Mouse (Mus musculus) lung, postnatal 14 days (tissue): Measurements from ENCODE around the gene Gnaq.

ENCODE experiments used
- DNase-seq: peaks from one replicate; pipeline ENCODE4 v3.0.0; 2021

Gnaq gene

DNA sequence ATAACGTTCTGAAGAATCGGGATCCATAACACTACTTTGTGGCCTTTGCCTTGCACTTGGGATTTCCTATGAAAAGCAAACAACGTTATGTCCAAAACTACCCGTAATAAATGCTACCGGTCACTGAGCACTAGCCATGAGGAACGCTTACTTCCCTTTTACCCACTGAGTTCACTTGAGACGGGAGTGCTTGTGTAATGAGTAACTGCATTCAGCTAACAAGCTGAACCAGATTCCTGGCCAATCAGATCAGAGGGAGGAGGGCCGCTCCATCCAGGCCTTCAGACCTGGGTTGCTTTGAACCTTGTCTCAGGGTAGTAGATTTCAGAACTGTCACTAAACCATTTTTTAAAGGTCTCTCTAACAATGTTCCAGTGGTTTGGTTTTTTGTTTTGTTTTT is 193.3 kb downstream of the Gnaq start:
- peak; percentile 43 for DNase-seq

DNA sequence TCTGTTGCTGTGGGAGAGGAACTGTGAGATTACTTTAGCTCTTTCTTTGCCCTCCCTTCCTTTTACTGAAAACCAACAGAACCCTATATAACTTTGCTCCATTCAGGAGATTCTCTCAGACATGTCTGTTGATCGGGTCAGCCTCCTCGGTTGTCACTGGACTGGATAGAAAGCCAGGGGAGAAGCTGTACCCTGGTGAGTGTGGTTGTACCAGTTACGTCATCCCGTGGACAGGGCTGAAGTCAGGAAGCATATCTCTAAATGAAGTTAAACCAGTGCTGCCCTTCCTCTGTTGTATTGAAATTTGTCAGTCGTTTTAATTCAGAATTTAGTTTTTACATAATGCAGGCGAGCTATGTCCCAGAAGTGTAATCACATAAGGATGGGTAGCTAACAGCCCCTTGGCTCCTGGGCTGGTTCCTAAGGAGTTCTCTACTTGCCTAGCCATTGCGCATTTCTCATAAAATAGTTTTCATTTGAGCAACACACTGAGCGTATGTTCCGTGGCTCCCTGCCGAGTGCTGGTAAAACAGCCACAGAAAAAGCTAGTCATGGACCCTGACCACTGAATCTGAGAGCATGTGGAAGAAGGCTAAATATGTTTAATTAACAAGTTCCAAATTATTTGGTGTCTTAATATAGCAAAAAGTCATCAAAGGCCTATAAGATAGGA is 194.9 kb downstream of the Gnaq start:
- no peak for DNase-seq

DNA sequence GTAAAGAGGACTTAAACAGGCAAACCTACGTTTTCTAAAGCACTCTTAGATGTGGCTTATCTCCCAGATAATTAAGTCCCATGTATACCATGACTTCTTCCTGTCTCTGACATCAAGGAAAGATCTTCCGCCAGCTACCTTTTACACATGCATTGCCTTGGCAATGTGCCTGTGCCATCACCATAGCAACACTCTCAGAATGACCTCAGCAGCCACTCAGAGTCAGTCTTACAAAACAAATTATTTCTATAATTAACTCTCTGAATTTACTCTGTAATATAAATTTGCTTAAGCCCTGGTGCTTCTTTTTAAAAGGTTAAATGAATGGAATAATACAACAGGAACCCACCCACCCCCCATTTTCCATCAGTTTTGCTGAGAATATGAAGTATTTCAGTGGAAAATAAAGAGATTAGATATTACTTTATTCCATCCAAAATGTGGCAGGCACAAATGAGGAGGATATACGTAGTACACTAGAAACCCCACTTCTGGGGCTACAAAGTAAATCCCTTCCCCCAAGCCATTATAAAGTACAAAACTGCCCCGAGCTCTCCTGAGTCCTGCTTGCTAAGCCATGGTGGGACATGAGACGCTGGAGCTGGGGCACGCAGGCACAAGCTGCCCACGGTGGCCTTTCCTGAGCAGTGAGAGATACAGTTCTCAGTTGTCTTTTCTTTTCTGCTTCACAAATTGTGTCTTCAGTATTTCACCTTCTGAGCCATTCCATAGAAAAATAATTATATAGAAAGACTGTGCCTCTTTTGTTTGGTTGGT is 195.6 kb downstream of the Gnaq start:
- peak; percentile 77 for DNase-seq

DNA sequence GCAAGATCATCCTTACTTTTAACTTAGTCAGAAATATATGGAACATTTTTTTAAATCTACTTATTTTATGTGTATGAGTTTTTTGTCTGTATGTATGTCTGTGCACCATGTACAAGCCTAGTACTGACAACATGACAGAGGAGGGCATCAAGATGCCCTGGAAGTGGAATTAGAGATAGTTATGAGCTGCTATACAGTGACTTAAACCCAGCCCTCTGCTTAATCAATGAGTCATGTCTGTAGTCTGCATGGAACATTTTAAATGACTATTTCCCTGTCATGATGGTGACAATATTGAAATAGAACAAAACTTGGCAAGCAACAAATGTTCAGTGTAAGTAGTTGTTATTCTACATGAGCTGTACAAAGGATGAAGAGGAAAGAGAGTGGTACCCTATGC is 196.4 kb downstream of the Gnaq start:
- DNase-seq: no peak

DNA sequence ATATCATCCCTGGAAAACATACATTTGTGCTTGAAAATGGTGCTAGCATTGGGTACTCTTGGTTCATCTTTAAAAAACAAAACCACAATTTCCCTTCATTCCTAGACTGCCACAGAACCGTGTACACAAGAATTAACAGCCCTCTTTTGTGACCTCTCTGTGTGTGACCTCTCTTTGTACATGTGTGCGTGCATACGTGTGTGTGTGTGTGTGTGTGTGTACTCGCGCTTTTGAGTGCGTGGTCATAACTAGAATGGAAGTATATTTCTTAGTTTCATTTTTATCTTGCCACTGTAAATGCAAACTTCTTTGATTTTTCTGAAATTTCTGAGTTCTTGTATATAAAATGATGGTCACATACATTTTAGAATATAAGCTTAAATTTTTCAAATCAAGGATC is 197.0 kb downstream of the Gnaq start:
- DNase-seq: no peak

DNA sequence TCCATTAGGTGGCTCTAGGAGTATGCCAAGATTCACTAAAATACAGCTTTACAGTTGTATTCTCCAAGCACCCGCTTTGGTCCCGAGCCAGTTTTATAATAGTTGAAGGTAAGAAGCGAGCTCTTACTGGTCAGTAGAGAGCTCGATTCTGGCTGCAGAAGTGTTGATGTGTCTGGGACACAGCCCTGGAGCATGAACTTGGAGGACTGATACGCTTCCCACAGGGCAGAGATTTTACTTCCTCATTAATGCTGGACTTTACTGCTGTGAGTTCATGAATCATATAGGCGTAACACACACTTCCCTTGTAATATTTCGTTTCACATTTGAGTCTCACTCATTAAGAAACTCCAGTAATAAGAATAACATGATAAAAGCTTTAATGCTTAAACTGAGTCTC is 197.5 kb downstream of the Gnaq start:
- no peak for DNase-seq

DNA sequence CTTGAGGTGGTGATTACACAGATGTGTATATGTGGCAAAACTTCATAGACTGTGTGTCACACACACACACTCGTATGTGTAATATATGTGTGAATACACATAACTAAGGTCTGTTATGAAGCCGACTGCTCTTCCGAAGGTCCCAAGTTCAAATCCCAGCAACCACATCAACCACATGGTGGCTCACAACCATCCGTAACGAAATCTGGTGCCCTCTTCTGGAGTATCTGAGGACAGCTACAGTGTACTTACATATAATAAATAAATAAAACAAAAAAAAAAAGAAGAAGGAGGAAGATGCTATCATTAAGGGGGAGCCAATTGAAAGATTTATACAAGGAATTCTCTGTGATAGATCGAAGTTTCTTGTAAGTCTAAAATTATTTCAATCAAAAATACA is 198.4 kb downstream of the Gnaq start:
- no peak for DNase-seq

DNA sequence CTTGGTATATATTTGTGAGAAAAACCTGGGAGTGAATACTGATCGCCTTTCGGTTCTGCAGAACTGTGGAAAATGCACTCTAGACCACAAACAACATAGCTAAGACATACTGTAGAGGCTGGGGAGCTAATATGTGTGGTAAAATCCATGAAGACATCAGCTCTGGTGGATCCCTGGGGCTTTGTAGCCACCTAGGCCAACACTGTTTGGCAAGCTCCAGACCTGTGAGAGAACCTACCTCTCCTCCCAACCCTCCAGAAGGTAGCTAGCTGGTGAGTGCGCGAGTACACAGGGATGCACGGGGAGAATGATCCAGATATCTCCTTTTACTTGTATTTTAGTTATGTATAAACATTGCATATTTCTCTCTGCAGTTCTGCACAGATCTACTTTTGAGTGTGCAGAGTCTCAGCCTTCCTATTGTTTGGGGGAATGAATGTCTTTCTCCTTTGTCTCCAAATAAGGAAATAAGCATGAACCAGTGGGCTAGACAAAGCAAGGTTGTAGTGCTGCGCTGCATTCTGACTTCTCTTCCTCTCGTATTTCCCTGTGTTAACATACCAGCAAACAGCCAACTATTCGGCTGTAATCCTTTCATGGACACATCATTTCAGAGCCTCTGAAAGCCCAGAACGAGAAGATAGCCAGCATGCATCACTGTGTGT is 205.4 kb downstream of the Gnaq start:
- DNase-seq: no peak

DNA sequence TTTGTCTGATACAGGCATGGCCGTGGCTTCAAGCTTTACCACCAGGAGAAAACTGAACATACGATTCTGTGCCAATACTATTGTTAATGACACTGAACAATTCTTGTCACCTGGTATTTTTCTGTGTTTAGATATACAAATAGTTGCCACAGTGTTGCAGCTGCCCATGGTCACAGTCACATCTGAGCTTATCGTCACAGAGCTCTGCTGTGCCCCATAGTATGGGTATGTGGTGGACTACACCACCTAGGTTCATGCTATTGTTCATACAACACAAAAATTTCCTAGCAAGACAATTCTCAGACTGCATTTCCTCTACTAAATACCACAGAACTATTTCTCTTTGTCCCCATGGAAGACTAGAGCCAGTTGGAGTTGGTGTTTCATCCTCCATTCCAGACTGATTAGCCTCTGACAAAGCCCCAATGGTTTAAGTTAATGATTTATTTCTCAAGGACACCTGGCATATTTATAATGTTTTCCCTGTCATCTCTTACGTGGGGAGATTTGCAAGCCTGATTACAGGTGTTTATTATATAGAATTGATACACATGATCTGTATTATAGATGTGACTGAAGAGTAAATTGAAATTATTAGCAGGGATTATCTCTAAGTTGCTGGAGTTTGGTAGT is 207.4 kb downstream of the Gnaq start:
- DNase-seq: no peak

DNA sequence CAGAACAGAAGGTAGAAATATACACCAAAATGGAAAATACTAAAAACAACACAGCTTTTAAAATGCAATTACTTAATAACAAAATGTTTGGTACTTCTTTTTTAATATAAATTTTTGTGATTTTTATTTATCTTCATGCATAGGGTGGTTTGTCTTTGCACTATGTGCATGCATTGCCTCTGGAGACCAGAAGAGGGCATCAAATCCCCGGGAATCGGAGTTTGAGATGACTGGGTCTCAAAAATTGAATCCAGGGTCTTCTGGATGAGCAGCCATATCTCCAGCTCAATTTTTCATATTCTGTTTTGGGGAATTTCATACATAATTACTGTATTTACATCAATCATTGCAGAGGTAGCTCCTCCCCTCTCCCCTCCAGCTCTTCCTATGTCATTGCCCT is 210.1 kb downstream of the Gnaq start:
- DNase-seq: no peak

DNA sequence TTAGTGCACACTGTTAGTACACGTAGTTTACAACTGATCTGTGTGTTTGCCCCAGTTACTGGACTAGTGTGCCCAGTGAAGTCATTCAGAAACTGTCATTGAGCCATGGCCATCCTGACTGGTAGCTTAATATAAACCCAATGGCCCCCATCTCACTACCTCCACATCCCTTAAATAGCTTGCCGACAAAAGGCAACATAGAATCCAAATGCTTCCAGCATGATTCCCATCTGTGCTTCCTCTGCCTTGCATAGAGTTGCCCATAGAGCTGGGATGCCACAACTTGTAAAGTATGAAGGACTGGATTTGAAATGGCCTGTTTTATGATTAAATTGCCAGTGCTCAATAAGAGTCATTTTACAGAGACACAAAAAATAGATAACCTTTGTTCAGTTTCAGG is 212.9 kb downstream of the Gnaq start:
- no peak for DNase-seq

DNA sequence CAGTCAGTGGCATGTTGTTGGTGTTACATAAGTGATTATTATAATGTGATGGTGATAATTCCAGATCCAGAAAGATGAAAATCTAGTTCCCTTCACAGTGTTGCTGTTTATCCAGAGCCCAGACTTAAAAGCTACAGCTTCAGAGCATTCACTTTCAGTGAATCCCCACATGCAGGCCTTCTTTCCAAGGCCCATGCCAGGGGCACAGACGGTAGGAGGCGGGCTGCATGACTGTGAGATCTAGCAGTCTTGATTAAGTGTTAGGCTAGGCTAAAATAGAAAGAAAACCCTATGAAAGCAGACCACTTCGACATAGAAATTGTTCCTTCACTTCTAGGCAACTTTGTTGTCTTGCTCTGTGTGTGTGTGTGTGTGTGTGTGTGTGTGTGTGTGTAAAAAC is 214.4 kb downstream of the Gnaq start:
- no peak for DNase-seq

DNA sequence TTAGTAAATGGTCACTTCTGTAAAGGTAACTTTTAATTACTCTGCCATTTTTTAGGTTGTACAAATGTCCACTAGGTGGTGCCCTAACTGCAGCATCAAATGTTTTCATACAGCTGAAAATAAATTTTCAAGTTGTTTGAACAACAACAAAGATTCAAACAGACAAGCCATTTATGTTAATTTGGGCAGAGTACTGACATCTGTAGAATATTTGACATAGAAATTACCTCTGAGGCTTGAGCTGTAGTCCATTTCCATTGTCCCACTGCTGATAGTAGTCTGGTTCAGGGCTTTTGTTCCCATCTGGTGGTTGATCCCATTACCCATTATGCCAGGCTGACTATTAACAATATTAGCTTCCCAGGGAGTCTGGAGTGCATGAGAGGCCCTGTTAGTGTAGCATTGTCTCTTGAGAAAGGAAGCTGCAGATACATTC is 221.1 kb downstream of the Gnaq start:
- peak; percentile 29 for DNase-seq

DNA sequence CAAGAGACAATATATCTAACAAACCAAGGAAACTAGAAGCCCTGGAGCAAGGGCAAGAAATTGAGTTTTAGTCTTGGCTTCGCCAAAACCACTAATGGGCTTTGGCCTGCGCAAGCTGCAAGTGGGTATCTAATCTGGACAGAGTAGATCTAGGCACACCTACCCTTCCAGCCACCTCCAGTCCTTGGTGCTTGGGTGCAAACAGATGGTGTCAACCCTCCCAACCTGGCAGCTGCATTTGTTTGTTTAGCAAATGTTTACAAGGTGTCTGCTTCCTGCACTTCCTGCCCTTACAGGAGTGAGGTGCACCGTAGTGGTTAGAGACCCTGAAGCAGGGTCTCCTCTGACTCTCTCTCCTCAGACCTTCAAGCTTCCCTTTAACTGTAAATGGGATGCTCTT is 225.5 kb downstream of the Gnaq start:
- DNase-seq: no peak

DNA sequence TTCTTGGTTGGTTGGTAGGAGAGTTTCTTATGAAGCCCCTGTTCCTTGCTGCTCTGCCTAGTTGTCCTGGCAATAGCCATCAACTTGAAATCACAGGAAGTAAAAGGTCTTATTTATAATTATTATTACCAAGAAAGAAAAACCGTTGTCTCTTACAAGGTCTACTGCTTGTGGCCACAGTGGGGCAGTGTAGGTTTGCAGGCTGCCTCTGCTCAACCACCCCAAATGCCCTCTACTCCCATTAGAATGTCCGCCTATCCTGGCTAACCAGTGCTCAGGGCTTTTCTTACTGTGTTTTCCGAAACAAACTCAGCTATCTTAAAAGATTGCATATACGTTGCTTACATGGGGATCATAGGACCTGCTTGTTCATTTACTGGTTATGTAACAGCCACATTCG is 226.3 kb downstream of the Gnaq start:
- peak; percentile 44 for DNase-seq

DNA sequence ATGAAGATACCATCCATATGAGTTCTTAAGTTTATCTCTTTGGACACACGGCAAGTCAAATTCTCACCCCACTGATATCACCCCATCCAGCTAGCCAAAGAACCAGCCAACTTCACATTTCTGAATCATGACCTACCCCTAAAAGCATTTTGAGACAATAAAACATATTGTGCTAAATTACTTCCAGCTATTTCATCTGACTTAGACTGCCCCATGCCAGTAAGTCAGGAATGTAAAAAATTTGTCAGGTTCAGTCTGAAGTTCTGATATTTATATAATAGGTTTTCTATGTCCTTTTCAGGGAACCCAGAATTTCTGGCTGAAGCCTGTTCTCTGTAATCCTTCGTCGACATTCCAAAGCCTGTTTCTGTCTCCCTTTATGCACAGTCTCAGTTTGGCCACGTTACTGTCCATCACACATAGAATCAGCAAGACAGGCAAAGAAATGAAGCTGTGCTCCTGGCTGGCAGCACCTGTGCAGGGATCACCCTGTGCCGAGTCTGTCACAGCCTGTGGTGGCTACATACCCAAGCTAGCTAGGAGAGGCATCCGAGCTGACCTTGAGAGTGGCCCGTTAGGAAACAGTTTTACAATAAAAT is 233.9 kb downstream of the Gnaq start:
- no peak for DNase-seq

DNA sequence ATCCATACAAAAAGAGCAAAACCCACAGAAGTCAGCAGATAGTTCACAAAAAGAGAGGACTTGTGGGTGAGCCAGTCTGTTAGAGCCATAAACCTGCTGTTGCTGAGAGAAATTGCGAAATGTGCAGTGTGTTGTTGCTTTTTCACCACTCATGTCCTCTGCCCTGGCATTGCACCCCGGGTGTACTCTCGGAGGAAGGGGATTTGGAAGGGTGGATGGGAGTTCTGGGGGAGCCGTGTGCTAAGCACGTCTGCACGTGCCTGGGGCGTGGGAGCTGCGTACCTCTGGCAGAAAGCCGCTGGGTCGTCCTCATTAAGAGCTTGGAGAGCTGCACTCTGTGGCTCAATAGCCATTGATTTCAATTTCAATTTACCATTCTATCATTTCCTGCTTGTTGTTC is 234.6 kb downstream of the Gnaq start:
- peak; percentile 24 for DNase-seq

DNA sequence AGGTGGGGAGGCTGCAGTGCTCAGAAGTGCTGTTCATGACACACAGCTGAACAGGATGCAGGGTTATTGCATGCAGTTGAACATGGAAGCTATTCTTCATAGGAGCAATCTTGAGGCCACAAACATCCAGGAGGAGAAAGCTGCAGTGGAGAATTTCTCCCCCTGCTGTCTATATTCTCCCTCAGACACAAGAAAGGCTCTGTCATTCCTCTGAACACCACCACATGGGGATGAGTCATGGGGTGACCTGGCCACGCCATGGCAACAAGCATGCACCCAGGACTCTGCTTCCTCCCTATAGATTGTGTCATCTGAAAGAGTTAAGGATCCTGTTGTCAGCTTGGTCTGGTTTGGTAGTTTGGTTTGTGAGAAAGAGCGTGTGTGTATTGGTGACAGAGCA is 239.0 kb downstream of the Gnaq start:
- no peak for DNase-seq

DNA sequence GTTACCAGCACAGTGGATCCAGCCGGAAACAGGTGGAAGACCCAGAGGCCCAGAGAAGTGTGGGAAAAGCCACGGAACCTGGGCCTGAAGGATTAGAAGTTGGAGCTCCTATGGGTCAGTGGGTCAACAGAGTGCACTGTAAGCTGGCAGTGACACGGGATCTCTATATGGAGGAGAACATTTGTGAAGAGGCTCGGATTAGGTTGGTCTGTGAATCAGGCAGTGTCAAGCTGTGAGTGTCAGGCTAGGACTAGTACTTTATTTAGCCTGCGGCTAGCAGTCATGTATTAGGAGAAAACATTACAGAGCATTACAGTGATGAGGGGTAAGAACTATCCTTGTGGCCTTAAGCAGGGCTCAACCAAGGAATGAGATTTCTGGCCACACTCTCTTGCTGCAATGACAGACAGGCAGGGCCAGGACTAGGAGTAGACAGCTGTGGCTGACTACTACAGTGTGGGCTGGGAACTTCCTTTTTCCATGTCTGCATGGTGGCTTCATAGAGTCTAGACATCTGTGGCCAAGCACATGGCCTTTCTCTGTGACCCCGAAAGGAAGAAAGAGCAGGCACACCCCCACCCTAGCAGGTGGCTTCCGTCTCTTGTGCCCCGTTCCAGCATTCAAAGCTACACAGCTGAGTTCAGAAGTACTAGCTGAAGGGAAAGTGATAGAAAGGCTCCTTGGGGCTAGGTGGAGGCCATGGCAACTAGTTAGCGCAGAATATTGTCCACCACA is 240.3 kb downstream of the Gnaq start:
- peak; percentile 32 for DNase-seq

DNA sequence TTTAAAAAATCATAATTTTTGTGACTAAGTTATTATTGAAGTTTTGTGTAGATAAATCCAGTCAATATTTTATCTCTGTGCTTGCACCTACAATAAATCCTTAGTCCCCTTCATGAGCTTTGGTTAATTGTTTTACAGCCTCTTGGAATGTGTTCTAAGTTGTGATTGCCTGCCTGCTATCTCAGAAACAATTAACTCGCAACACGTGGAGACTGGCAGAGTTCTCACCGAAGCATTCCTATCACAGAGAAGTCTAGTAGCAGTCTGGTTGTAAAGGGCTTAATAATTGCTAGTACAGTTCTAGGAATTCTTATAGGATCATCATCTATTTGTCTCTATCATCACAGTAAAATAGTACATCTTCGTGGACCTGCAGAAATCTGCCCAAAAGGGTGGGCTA is 243.2 kb downstream of the Gnaq start:
- no peak for DNase-seq

DNA sequence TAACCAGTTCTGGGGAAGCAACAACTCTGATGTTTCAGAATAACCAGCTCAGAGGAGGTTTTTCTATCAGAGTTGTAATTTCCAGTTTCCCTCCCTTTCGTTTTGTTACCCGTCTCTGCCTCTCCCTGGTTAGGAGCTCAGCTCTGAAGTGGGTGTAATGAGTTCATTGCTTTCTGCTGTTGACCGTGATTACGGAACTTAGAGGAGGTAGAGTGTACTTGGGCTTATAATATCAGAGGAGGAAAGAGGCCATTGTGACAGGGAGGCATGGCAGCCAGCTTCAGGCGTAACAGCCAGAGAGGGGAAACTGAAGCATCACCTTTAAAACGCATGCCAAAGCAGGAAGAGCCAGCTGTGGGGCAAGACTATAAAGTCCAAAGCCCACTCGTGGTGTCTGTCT is 245.9 kb downstream of the Gnaq start:
- DNase-seq: no peak

DNA sequence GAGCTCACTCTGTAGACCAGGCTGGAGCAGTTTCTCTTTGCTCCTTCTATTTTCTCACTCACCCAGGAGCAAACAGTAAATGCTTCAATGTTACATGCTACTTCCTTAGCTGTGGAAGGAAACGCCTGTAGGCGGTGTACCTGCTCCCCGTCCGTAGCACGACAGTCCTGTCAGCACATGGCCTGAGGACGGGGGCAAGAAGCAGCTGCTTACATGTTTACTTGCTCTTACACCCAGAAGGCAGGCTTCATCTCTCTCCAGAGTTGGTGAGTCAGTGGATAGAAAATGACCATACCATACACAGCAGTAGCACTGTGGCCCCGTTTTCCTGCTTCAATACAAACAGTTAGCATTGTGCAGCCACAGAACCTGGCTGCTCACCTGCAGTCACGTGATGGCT is 247.1 kb downstream of the Gnaq start:
- no peak for DNase-seq

DNA sequence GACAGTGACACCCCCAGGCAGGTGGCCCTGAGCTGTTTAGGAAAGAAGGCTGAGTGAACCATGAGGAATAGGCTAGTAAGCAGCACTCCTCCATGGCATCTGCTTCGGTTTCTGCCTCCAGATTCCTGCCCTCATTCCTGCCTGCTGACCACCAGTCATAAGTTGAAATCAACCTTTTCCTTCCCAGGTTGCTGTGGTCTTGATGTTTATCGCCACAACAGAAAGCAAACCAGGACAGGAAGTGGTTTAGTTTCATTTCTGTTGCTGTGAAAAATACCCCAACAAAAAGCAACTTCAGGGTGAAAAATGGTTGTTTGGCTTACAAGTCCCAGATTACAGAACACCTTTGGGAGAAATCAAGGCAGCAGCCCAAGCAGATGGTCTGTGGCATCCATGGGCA is 249.8 kb downstream of the Gnaq start:
- DNase-seq: no peak
